Mouse (Mus musculus) forebrain, postnatal 0 days (tissue): ENCODE results near the gene Epn1. TPM values are rescaled to one million over a fixed set of nuclear protein-coding genes. Genes with fewer than 3 reads are reported as not detected.

ENCODE experiments used
- ATAC-seq: fragments of 200-750 bp; cut with Nextera tagmentation; 2 replicates; pipeline ENCODE4 v1.8.0; 2017; ENCODE audit warnings: mild to moderate bottlenecking, moderate library complexity
- DNase-seq: peaks from one replicate; pipeline ENCODE4 v3.0.0-alpha.2; 2015
- H3K27ac ChIP-seq: fragments of 300-500 bp; sonication (generic); 2 replicates; pipeline ENCODE4 v1.5.1; 2014; ENCODE audit warnings: low read depth, mild to moderate bottlenecking, antibody characterized with exemption, low read length, moderate library complexity, mixed read lengths
- H3K27me3 ChIP-seq: fragments of 300-500 bp; sonication (generic); 2 replicates; pipeline ENCODE4 v1.6.1; 2014; ENCODE audit warnings: mild to moderate bottlenecking, low read length, mixed read lengths; ENCODE audit not compliant: insufficient read depth
- H3K36me3 ChIP-seq: fragments of 300-500 bp; sonication (generic); 2 replicates; pipeline ENCODE4 v1.6.1; 2014; ENCODE audit warnings: mild to moderate bottlenecking, moderate library complexity; ENCODE audit not compliant: insufficient read depth
- H3K4me1 ChIP-seq: fragments of 300-500 bp; sonication (generic); 2 replicates; pipeline ENCODE4 v1.6.1; 2014; ENCODE audit warnings: antibody characterized with exemption; ENCODE audit not compliant: insufficient read depth
- H3K4me2 ChIP-seq: fragments of 300-500 bp; sonication (generic); 2 replicates; pipeline ENCODE4 v1.6.1; 2014; ENCODE audit warnings: low read depth, mild to moderate bottlenecking, moderate library complexity
- H3K4me3 ChIP-seq: fragments of 300-500 bp; sonication (generic); 2 replicates; pipeline ENCODE4 v1.5.1; 2014; ENCODE audit warnings: low read depth, low read length, mixed read lengths
- H3K9ac ChIP-seq: fragments of 300-500 bp; sonication (generic); 2 replicates; pipeline ENCODE4 v1.6.1; 2014; ENCODE audit warnings: mild to moderate bottlenecking
- H3K9me3 ChIP-seq: fragments of 300-500 bp; sonication (generic); 2 replicates; pipeline ENCODE4 v1.6.1; 2016; ENCODE audit warnings: low read length
- CTCF ChIP-seq: sonication (generic); IDR thresholded peaks from 2 replicates; pipeline ENCODE4 v1.5.1; 2016; ENCODE audit warnings: antibody characterized with exemption, control low read depth, low read depth
- WGBS: fragments of 180-500 bp; shearing (Covaris S2); extraction: QIAGEN DNeasy Blood & Tissue Kit; methylation state at CpG from one replicate; pipeline ENCODE4 v1.1.7; 2014; 5-methylcytosine and 5-hydroxymethylcytosine counted together
- polyA plus RNA-seq: library from polyadenylated mRNA; unstranded; fragments of >200 nt; fragmentation: Nextera tagmentation; extraction: Ambion mirVana; gene quantifications from 2 replicates; pipeline ENCODE4 v1.2.1, GENCODE M21; 2015
- total RNA-seq: library from RNA; depleted of rRNA; stranded (reverse); fragments of >200 nt; gene quantifications from 2 replicates; pipeline ENCODE4 v1.2.3, GENCODE M21; 2014; rRNA removed

Epn1 gene
- total RNA-seq: 341 and 347 TPM in 2 replicates
- polyA plus RNA-seq: 126 and 127 TPM in 2 replicates

DNA sequence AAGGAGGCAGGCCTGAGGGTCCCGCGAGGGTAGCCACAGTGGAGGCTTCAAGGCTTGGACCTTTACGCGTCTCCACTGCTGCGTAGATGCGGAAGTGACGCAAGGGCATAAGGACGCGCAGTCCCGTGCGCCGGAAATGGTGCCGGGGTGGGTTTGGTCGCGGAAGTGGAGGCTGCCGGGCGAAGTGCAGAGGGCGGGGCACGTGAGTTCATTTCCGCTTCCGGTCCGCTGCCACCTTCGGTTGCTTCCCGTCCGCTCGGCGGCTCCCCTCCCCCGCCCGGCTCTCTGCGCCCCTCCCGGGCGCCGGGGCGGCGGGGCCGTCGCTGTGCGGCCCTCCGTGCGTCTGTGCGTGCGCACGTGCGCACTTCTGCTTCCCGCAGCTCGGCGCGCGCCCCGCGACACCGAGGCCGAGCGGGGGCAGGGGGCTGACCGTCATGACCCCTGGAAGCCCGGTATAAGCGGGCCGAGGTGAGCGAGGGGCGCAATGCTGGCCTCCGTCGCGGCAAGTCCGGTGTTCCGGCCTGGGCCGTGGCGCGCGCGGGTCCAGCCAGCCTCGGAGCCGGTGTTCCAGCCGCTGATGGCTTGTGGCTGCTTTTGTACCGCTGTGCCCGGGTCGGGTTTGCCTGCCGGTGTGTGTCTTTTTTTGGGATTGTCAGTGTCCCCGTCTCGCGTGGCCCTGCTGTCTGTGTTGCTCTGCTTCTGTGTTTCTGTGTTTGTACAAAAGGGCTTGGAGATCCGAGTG is at the start of gene Epn1:
TSS of gene Epn1 (plus strand) at position 226 of the 742 bp plus-strand sequence.
- H3K36me3 ChIP-seq: peaks cover 30% of the 10 kb centered on the region
- TF ChIP-seq CTCF: no peak

DNA sequence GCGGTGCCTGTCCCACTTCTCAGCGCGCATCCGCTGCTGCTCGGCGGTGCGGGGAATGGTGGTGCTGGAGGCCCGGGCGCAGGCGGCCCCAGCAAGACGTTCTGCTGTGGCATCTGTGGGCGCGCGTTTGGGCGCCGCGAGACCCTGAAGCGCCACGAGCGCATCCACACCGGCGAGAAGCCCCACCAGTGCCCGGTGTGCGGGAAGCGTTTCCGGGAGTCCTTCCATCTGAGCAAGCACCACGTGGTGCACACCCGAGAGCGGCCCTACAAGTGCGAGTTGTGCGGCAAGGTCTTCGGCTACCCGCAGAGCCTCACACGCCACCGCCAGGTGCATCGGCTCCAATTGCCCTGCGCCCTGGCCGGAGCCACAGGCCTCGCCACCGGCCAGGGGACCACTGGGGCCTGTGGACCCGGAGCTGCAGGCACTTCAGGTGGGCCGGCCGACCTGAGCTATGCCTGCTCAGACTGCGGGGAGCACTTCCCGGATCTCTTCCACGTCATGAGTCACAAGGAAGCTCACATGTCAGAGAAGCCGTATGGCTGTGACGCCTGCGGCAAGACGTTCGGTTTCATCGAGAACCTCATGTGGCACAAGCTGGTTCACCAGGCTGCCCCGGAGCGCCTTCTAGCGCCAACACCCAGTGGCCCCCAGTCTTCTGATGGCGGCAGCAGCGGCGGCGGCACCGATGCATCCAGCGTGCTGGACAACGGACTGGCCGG is 49.3 kb upstream of the Epn1 start:
- H3K9ac ChIP-seq: no peak overlapping the region
- 88% methylated on average over 63 of the region's 63 CpGs for WGBS
- no peak for DNase-seq
- ATAC-seq: no peak
- H3K9me3 ChIP-seq: 0 out of 2 replicates have a peak, but pooled peaks cover 3% of the 10 kb centered on the region
- no peak overlapping the region for H3K4me2 ChIP-seq
- H3K27me3 ChIP-seq: no peaks in the 10 kb centered on the region
- H3K27ac ChIP-seq: no peak overlapping the region
- no peaks in the 10 kb centered on the region for H3K4me1 ChIP-seq
- no peak for TF ChIP-seq CTCF
- H3K36me3 ChIP-seq: peaks cover 77% of the 10 kb centered on the region
- no peak overlapping the region for H3K4me3 ChIP-seq

More for the DNA sequence above, at the start of gene Epn1:
- Histone ChIP-seq H3K4me3 (peak within 1 kb of the TSS; percentile 84), H3K27me3 (no peaks in the 10 kb centered on the region), H3K4me1 (0 out of 2 replicates have a peak, but pooled peaks cover 8% of the 10 kb centered on the region), H3K9ac (peak within 1 kb of the TSS; percentile 92), H3K4me2 (peak within 1 kb of the TSS; percentile 80), H3K27ac (peak within 1 kb of the TSS; percentile 84), H3K9me3 (no peaks in the 10 kb centered on the region)
- under 1% methylated on average over 61 of the region's 81 CpGs for WGBS
- DNase-seq: peak; percentile 98
- ATAC-seq: peak; percentile 99

DNA sequence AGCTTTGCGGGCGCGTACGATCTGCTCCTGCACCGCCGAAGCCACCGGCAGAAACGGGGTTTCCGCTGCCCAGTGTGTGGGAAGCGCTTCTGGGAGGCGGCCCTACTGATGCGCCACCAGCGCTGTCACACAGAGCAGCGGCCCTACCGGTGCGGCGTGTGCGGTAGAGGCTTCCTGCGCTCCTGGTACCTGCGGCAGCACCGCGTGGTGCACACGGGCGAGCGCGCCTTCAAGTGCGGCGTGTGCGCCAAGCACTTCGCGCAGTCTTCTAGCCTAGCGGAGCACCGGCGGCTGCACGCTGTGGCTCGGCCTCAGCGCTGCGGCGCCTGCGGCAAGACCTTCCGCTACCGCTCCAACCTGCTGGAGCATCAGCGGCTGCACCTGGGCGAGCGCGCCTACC is 48.5 kb upstream of the Epn1 start:
- WGBS: 80% methylated on average over 45 of the region's 46 CpGs
- Histone ChIP-seq H3K4me3 (no peak overlapping the region), H3K9ac (no peak overlapping the region), H3K4me2 (no peak overlapping the region), H3K4me1 (no peaks in the 10 kb centered on the region), H3K27me3 (no peaks in the 10 kb centered on the region), H3K27ac (no peak overlapping the region), H3K9me3 (0 out of 2 replicates have a peak, but pooled peaks cover 3% of the 10 kb centered on the region), H3K36me3 (peaks cover 71% of the 10 kb centered on the region)
- ATAC-seq: no peak
- no peak for DNase-seq
- no peak for TF ChIP-seq CTCF

DNA sequence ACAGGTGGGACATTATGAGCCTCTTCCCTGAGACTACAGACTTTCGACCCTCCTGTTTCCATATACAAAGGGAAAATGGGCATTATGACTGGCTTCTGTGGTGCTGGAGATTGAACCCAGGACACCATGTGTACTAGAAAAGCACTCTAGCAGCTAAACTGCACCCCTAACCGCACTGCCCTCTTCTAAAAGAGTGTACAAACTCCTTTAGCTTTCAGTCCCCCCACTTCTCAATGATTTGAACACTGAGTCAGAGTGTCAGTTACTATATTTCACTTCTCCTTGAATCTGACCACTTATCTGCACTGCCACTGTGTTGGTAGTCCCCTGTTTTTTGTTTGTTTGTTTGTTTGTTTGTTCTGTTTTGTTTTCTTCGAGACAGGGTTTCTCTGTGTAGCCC is 46.2 kb upstream of the Epn1 start, which contains the start of gene 4632433K11Rik:
TSS of gene 4632433K11Rik (plus strand) at position 301 of the 400 bp plus-strand sequence.
- TF ChIP-seq CTCF: no peak
- Histone ChIP-seq H3K27me3 (no peaks in the 10 kb centered on the region), H3K9ac (no peak within 1 kb of the TSS), H3K4me2 (no peak within 1 kb of the TSS), H3K9me3 (0 out of 2 replicates have a peak, but pooled peaks cover 3% of the 10 kb centered on the region), H3K4me1 (peaks cover 10% of the 10 kb centered on the region; the same call in 1 of the 2 replicates), H3K27ac (no peak within 1 kb of the TSS), H3K36me3 (peaks cover 63% of the 10 kb centered on the region), H3K4me3 (no peak within 1 kb of the TSS)
- WGBS: 86% methylated on average over 3 of the region's 3 CpGs
- DNase-seq (no peak), ATAC-seq (no peak)

DNA sequence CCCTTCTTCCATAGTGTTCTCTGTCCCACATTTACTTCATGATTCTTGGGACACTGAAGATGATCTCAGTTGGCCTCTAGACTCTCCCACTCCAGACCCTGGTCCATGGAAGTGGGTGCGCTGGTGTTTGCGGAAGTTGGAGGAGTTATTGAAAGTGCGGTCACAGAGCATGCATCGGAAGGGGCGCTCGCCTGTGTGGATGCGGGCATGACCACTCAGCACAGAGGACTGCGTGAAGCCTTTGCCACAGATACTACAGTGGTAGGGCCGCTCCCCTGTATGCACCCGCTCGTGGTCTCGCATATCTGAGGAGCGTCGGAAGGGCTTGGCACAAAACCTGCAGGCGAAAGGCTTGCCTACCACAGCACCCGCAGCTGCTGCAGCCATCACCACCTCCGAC is 44.4 kb upstream of the Epn1 start:
- peaks cover 11% of the 10 kb centered on the region; the same call in 1 of the 2 replicates for H3K4me1 ChIP-seq
- H3K27ac ChIP-seq: no peak overlapping the region
- no peaks in the 10 kb centered on the region for H3K27me3 ChIP-seq
- H3K9me3 ChIP-seq: no peaks in the 10 kb centered on the region
- H3K36me3 ChIP-seq: peaks cover 46% of the 10 kb centered on the region
- no peak for TF ChIP-seq CTCF
- H3K4me2 ChIP-seq: no peak overlapping the region
- H3K4me3 ChIP-seq: no peak overlapping the region
- WGBS: 97% methylated on average over 17 of the region's 17 CpGs
- no peak for ATAC-seq
- no peak for DNase-seq
- no peak overlapping the region for H3K9ac ChIP-seq

DNA sequence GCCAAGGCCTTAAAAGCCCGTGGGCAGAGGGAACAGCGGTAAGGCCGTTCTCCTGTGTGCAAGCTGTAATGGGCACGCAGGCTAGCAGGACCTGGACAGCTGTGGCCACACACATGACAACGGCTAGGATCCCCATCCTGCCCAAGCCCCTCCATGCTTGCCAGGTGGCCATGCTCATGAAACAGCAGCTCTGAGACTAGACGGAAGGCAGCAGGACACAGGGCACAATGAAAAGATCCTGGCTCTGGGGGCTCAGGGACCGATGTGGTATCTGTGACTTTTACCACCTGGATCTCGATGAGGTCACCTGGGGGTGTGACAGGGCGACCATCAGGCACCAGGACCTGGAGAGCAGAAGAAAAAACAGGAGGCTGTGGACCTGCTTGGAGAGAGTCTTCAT is 43.9 kb upstream of the Epn1 start:
- H3K9me3 ChIP-seq: no peaks in the 10 kb centered on the region
- peaks cover 11% of the 10 kb centered on the region; the same call in 1 of the 2 replicates for H3K4me1 ChIP-seq
- no peak overlapping the region for H3K4me3 ChIP-seq
- DNase-seq (no peak), ATAC-seq (no peak)
- H3K27me3 ChIP-seq: no peaks in the 10 kb centered on the region
- H3K27ac ChIP-seq: no peak overlapping the region
- TF ChIP-seq CTCF: no peak
- H3K36me3 ChIP-seq: peaks cover 41% of the 10 kb centered on the region
- WGBS: 95% methylated on average over 9 of the region's 9 CpGs
- no peak overlapping the region for H3K9ac ChIP-seq
- no peak overlapping the region for H3K4me2 ChIP-seq
